Mouse (Mus musculus) liver, embryonic 11.5 days (tissue): Measurements from ENCODE around the gene Foxp4. TPM values are rescaled to one million over a fixed set of nuclear protein-coding genes. Genes with fewer than 3 reads are reported as not detected.

ENCODE experiments used
- ATAC-seq: fragments of 200-750 bp; cut with Nextera tagmentation; replicated peaks from 2 replicates; pipeline ENCODE4 v1.8.0; 2017; ENCODE audit warnings: moderate number of reproducible peaks, mild to moderate bottlenecking, moderate TSS enrichment, moderate library complexity; ENCODE audit not compliant: low FRiP score
- DNase-seq: peaks from one replicate; pipeline ENCODE4 v3.0.0-alpha.2; 2017; ENCODE audit warnings: low spot score
- H3K27ac ChIP-seq: fragments of 300-500 bp; sonication (generic); 2 replicates; pipeline ENCODE4 v1.5.1; 2014; ENCODE audit warnings: mild to moderate bottlenecking, low read depth, low read length, control low read depth
- H3K27me3 ChIP-seq: fragments of 300-500 bp; sonication (generic); replicated peaks from 2 replicates; pipeline ENCODE4 v1.6.1; 2014; ENCODE audit warnings: low read length, mixed read lengths; ENCODE audit not compliant: control insufficient read depth, insufficient read depth
- H3K36me3 ChIP-seq: fragments of 300-500 bp; sonication (generic); 2 replicates; pipeline ENCODE4 v1.6.1; 2014; ENCODE audit warnings: mild to moderate bottlenecking, low read length, moderate library complexity, mixed read lengths; ENCODE audit not compliant: control insufficient read depth, insufficient read depth
- H3K4me1 ChIP-seq: fragments of 300-500 bp; sonication (generic); replicated peaks from 2 replicates; pipeline ENCODE4 v1.6.1; 2014; ENCODE audit warnings: low read length, mixed read lengths; ENCODE audit not compliant: control insufficient read depth, insufficient read depth
- H3K4me2 ChIP-seq: fragments of 300-500 bp; sonication (generic); 2 replicates; pipeline ENCODE4 v1.6.1; 2014; ENCODE audit warnings: mild to moderate bottlenecking, control low read depth, moderate library complexity
- H3K4me3 ChIP-seq: fragments of 300-500 bp; sonication (generic); 2 replicates; pipeline ENCODE4 v1.5.1; 2014; ENCODE audit warnings: low read depth, low read length, control low read depth
- H3K9ac ChIP-seq: fragments of 300-500 bp; sonication (generic); 2 replicates; pipeline ENCODE4 v1.6.1; 2014; ENCODE audit warnings: low read depth, low read length, control low read depth
- H3K9me3 ChIP-seq: fragments of 300-500 bp; sonication (generic); 2 replicates; pipeline ENCODE4 v1.6.1; 2016; ENCODE audit warnings: low read length, inconsistent platforms, mixed read lengths; ENCODE audit not compliant: control insufficient read depth
- WGBS: fragments of 180-500 bp; shearing (Covaris S2); extraction: QIAGEN DNeasy Blood & Tissue Kit; methylation state at CpG from one replicate; pipeline ENCODE4 v1.1.7; 2014; 5-methylcytosine and 5-hydroxymethylcytosine counted together
- polyA plus RNA-seq: library from polyadenylated mRNA; unstranded; fragments of >200 nt; fragmentation: Nextera tagmentation; extraction: Ambion mirVana; gene quantifications from 2 replicates; pipeline ENCODE4 v1.2.1, GENCODE M21; 2014

Foxp4 gene
- polyA plus RNA-seq, 1 experiment from 2014 or later: 21.6 TPM

DNA sequence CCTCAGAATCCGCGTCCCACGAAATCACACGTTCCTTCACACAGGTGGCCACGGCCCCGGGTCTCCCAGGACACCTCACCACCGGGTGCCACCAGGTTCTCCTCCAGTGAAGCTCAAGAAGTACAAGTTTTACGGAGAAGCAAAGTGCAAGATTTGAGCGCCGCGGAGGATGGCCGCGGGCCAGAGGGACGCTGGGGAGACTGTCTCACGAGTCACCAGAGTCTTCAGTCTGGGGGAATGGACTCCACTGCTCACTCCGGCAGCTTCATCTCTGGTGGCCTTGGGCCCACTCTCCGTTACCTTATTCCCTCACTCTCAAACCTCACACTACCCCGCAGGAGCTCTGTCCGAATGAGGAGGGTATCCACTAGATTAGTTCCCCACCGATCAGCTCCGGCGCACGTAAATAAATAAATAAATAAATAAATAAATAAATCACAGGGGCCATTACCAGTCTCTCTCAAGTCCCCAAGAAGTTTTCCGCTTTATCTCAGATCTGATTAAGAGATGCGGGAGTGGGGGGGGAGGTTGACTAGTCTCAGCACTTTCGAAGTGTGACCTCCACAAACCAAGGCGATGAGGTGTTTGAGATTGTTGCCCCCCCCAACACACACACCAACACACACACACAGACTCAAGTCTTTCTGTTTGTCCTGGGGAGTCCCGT, 1.3 kb downstream of the Foxp4 start:
- peaks cover 5% of the 10 kb centered on the region; the same call in 1 of the 2 replicates for H3K36me3 ChIP-seq
- no peak for ATAC-seq
- peak overlapping the region; percentile 99 for H3K4me2 ChIP-seq
- DNase-seq: no peak
- peaks cover 32% of the 10 kb centered on the region for H3K4me1 ChIP-seq
- peaks cover 25% of the 10 kb centered on the region for H3K27me3 ChIP-seq
- H3K27ac ChIP-seq: peak overlapping the region; percentile 93
- no peaks in the 10 kb centered on the region for H3K9me3 ChIP-seq
- WGBS: 1% methylated on average over 28 of the region's 28 CpGs
- H3K4me3 ChIP-seq: peak overlapping the region; percentile 94
- peak overlapping the region; percentile 91 for H3K9ac ChIP-seq

- DNase-seq (no peak), ATAC-seq (no peak)
- peak overlapping the region; percentile 91 for H3K9ac ChIP-seq
- peak overlapping the region; percentile 94 for H3K4me3 ChIP-seq
- peaks cover 25% of the 10 kb centered on the region for H3K27me3 ChIP-seq
- 1% methylated on average over 24 of the region's 24 CpGs for WGBS
- peak overlapping the region; percentile 99 for H3K4me2 ChIP-seq
- H3K27ac ChIP-seq: peak overlapping the region; percentile 11; the same call in 1 of the 2 replicates
- no peaks in the 10 kb centered on the region for H3K9me3 ChIP-seq
- H3K4me1 ChIP-seq: peaks cover 37% of the 10 kb centered on the region
- peaks cover 5% of the 10 kb centered on the region; the same call in 1 of the 2 replicates for H3K36me3 ChIP-seq
Observed at GRCm38 (mm10) chr17:47922579-47922978, 1.9 kb downstream of the Foxp4 start.

- Histone ChIP-seq H3K4me2 (peak overlapping the region; percentile 99), H3K9me3 (no peaks in the 10 kb centered on the region), H3K36me3 (peaks cover 5% of the 10 kb centered on the region; the same call in 1 of the 2 replicates), H3K27ac (no peak overlapping the region; the same call in 1 of the 2 replicates), H3K27me3 (peaks cover 25% of the 10 kb centered on the region), H3K9ac (peak overlapping the region; percentile 91), H3K4me3 (peak overlapping the region; percentile 94), H3K4me1 (peaks cover 37% of the 10 kb centered on the region)
- WGBS: 4% methylated on average over 21 of the region's 21 CpGs
- ATAC-seq: no peak
- DNase-seq: peak; percentile 41
Observed at GRCm38 (mm10) chr17:47922116-47922515, 2.3 kb downstream of the Foxp4 start.

- DNase-seq (no peak), ATAC-seq (no peak)
- peak overlapping the region; percentile 91 for H3K9ac ChIP-seq
- WGBS: 49% methylated on average over 4 of the region's 4 CpGs
- peaks cover 40% of the 10 kb centered on the region for H3K4me1 ChIP-seq
- peaks cover 25% of the 10 kb centered on the region for H3K27me3 ChIP-seq
- peak overlapping the region; percentile 99 for H3K4me2 ChIP-seq
- no peak overlapping the region for H3K27ac ChIP-seq
- no peaks in the 10 kb centered on the region for H3K9me3 ChIP-seq
- peak overlapping the region; percentile 94 for H3K4me3 ChIP-seq
- peaks cover 5% of the 10 kb centered on the region; the same call in 1 of the 2 replicates for H3K36me3 ChIP-seq
Observed at GRCm38 (mm10) chr17:47921136-47921665, 3.2 kb downstream of the Foxp4 start.

- H3K9me3 ChIP-seq: no peaks in the 10 kb centered on the region
- H3K36me3 ChIP-seq: peaks cover 9% of the 10 kb centered on the region; the same call in 1 of the 2 replicates
- WGBS: 64% methylated on average over 5 of the region's 5 CpGs
- ATAC-seq (no peak), DNase-seq (no peak)
- no peak overlapping the region; the same call in 1 of the 2 replicates for H3K4me3 ChIP-seq
- H3K9ac ChIP-seq: no peak overlapping the region
- peaks cover 40% of the 10 kb centered on the region for H3K4me1 ChIP-seq
- peak overlapping the region; percentile 99; the same call in 1 of the 2 replicates for H3K4me2 ChIP-seq
- H3K27me3 ChIP-seq: peaks cover 25% of the 10 kb centered on the region
- H3K27ac ChIP-seq: no peak overlapping the region
Observed at GRCm38 (mm10) chr17:47919826-47920225, 4.6 kb downstream of the Foxp4 start.

- peaks cover 41% of the 10 kb centered on the region for H3K4me1 ChIP-seq
- WGBS: 67% methylated on average over 5 of the region's 5 CpGs
Observed at GRCm38 (mm10) chr17:47917907-47918306, 6.5 kb downstream of the Foxp4 start.

DNA sequence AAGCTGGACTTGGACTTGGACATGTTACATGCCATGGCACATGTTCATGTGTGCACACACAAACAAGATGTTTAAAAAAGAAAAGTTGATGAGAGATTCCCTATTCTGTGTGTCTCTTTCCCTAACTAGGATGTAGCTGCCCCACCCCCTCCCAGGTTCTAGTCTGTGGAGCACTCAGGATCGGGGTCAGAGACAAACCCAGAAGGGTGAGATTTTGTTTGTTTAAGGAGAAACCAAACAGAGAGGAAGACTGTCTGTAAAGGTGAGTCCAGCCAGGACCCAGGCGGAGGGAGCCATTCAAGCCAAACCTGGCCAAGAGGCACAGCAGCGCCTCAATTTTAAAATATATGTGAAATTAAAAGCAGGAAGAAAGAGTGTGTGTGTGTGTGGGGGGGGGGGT, 7.2 kb downstream of the Foxp4 start:
- DNase-seq (no peak), ATAC-seq (no peak; the same call in 1 of the 2 replicates)
- Histone ChIP-seq H3K4me2 (no peak overlapping the region), H3K9me3 (no peaks in the 10 kb centered on the region), H3K27me3 (peaks cover 14% of the 10 kb centered on the region), H3K4me3 (no peak overlapping the region), H3K36me3 (peaks cover 11% of the 10 kb centered on the region; the same call in 1 of the 2 replicates), H3K4me1 (peaks cover 40% of the 10 kb centered on the region), H3K9ac (no peak overlapping the region), H3K27ac (no peak overlapping the region)
- 69% methylated on average over 3 of the region's 3 CpGs for WGBS

More at GRCm38 (mm10) chr17:47917907-47918306, 6.5 kb downstream of the Foxp4 start:
- H3K4me3 ChIP-seq: no peak overlapping the region
- H3K36me3 ChIP-seq: peaks cover 11% of the 10 kb centered on the region; the same call in 1 of the 2 replicates
- H3K27me3 ChIP-seq: peaks cover 21% of the 10 kb centered on the region
- H3K4me2 ChIP-seq: no peak overlapping the region; the same call in 1 of the 2 replicates
- no peak overlapping the region for H3K9ac ChIP-seq
- no peak overlapping the region for H3K27ac ChIP-seq
- H3K9me3 ChIP-seq: no peaks in the 10 kb centered on the region
- ATAC-seq: no peak
- no peak for DNase-seq

GRCm38 (mm10) chr17:47914676-47915219, 9.7 kb downstream of the Foxp4 start:
- no peaks in the 10 kb centered on the region for H3K9me3 ChIP-seq
- DNase-seq (no peak), ATAC-seq (no peak)
- peaks cover 11% of the 10 kb centered on the region; the same call in 1 of the 2 replicates for H3K36me3 ChIP-seq
- H3K9ac ChIP-seq: no peak overlapping the region
- 72% methylated on average over 9 of the region's 9 CpGs for WGBS
- peaks cover 34% of the 10 kb centered on the region for H3K4me1 ChIP-seq
- no peak overlapping the region for H3K4me2 ChIP-seq
- 0 out of 2 replicates have a peak, but pooled peaks cover 1% of the 10 kb centered on the region for H3K27me3 ChIP-seq
- no peak overlapping the region for H3K27ac ChIP-seq
- H3K4me3 ChIP-seq: no peak overlapping the region
